Mouse (Mus musculus): ENCODE results near the gene Ryr2.

Ryr2 gene

DNA sequence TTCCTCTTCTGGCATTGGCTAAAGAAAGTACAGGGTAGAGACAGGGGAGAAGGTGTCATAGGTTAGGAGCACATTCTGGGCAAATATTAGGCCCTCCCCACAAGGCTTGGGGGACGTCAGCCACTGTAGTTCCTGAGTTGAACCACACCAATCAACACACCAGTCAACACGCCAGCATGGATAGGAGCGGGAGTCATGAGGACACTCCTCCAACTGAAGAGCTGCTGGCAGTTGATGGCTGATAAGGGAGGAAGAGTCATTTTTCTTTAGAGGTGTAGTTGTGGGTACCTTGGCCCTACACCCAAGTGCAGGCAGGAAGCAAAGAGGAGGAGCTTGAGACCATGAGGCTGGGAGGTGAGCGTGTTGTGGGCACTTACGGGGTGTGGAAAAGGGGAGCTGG is 13.6 kb downstream of the Ryr2 start:
- no peak for DNase-seq

DNA sequence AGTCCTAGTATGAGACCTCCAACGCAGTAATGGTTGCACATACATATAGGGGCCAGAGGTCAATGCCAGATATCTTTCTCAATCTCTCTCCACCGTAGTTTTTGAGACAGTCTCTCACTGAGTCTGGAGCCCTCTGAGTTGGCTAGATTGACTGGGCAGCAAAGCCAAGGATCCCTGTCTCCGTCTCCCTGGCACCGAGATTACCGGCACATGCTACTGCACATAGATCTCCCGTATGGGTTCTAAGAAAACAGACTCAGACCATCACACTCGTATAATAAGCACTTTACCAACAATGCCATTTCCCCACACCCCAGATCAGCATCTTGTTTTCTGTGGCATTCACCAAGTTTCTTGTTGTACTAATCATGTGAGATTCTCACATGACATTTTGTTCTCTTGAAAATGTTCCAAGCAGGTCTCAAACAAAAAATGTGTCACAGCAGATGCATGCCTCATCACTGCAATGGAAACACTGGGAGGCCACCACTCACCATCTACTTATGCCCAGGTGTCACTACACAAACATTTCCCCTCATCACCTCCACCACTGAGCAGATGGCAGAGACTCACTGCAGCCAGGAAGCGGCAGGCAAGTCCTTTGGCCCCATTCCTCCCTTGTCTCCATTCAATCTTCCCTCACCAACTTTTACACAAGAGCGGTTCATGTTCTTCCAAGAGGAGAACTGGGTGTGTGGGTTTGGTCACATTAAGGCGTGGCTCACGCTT is 14.2 kb downstream of the Ryr2 start:
- no peak for DNase-seq

DNA sequence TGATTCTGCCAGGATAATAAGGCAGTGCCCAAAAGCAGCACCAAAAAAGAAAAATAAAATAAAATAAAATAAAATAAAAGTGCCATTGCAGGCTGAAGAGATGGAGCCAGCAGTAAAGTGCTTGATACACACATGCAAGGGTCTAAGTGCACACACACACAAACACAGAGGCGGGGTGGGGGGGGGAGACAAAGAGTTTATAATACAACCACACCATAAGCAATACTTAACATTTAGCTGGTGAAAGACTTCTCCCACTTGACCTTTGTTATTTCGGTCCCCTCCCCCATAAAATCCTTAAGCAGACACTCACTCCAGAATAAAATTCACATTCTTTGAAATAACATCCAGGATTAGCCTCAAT is 22.7 kb downstream of the Ryr2 start:
- no peak for DNase-seq

DNA sequence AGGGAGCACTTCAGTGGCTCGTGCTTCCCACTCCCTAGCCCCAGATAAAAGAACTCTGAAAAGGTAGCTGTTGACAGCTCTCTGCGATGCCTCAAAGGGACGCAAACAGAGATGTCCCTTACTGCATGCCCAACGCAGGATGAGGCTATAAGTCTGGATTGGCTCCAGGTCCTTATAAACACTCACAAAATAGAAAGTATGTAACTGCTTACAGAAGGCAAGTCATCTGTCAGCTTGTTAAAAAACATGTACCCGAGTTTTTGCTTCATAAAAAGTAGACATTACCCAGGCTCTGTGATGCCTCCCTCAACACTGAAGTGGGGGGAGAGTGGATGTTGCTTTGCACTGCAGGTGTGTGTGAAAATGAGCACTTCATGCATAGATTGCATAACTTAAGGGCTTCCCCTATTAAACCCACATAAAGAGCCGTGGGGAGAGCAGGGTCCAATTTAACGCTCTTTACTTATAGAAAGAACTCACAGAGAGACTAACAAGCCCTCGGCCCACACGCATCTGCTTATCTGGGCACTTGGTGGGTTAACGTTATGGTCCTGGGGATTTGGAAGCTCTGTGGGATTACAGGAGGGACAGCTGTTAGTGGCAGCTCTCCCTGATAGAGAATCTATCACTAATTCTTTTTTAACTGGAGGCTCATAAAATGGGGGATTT is 23.2 kb downstream of the Ryr2 start:
- no peak for DNase-seq

DNA sequence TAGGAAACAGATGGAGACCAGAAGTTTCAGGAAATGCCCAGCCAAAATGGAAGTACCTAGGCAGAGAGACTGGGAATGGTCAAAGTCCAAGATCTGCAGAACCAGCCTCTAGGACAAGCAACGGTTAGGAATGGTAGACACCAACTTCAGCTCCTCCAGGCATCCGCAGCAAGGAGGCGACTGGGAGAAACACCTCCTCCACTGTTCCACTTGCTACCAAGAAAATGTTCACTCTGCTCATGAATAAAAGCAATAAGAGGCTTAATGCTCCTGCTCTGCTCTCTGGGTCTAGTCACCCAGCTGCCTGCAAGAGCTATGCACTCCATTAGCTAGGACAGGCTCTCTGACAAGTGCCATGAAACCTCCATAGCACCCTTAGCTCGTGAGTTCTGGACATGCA is 26.2 kb downstream of the Ryr2 start:
- DNase-seq, result no peak

DNA sequence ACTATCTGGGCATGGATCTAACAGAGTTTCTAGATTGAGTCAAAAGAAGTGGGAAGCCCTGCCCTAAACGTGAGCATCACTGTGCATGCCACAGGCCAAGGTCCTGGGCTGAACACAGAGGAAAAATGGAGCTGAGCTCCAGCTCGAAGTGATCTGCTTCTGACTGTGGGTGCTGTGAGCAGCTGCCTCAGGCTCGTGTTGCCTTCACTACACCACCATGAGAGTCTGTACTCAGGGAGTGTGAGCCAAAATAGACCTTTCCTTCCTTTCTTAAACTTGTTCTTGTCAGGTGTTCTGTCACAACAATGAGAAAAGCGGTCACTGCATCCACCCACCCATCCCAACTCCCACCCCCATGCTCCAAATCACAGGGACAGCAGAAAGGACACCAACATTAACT is 27.2 kb downstream of the Ryr2 start:
- DNase-seq, result no peak

DNA sequence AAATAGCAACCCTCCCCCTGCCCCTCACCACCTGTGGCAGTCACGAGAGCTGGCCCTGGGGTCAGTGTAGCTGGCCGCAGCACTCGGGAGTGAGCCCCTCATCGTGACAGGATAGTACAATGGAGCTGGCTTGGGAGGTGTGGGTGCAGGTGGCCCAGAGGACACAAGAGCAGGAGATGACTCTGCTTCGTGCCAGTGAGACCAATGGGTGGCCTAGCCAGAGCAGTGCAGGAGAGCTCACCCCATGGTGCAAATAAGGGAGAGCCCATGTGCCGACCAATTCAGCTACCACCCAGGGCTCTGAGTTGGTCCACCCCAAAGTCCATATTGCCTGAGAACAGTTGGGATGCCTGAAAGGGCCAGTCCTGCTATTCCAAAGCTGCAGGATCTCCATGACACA is 31.8 kb downstream of the Ryr2 start:
- no peak for DNase-seq

DNA sequence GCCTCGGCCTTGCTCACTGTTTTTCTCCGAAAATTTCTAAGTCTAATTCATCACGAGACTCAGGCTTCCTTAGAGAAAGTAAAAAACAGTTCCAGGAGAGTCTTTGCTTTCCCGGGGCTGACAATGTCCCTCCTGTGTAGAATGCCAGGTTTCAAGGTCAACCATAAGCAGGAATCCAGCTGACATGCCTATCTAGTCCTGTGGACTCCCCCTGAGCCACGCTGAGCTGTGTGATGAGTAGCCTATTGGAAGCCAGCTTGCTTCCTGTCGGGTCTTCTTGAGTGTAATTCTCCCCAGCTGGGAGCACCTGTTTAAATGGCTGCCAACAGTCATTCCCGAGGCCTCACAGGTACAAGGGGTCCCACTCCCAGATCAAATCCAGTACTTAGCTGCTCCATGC is 34.2 kb downstream of the Ryr2 start:
- no peak for DNase-seq

DNA sequence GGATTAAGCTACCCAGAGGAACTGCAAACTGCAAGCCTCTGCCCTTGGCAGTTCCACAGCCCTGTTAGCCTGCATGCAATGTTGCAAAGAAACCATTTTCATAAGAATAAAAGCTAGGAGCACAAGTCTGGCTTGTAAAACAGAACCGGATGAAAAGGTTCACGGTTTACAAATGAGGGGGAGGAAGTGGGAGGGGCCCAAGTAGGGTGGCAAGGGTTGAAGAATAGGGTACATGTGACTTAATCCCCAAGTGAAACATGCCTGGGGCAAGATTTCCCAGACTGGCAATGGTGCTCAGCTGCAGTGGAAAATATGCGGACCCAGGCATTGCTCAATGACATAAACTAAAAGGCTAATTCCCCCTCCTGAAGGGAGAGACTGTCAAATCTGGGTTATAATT is 34.6 kb downstream of the Ryr2 start:
- DNase-seq, result peak; percentile 28

DNA sequence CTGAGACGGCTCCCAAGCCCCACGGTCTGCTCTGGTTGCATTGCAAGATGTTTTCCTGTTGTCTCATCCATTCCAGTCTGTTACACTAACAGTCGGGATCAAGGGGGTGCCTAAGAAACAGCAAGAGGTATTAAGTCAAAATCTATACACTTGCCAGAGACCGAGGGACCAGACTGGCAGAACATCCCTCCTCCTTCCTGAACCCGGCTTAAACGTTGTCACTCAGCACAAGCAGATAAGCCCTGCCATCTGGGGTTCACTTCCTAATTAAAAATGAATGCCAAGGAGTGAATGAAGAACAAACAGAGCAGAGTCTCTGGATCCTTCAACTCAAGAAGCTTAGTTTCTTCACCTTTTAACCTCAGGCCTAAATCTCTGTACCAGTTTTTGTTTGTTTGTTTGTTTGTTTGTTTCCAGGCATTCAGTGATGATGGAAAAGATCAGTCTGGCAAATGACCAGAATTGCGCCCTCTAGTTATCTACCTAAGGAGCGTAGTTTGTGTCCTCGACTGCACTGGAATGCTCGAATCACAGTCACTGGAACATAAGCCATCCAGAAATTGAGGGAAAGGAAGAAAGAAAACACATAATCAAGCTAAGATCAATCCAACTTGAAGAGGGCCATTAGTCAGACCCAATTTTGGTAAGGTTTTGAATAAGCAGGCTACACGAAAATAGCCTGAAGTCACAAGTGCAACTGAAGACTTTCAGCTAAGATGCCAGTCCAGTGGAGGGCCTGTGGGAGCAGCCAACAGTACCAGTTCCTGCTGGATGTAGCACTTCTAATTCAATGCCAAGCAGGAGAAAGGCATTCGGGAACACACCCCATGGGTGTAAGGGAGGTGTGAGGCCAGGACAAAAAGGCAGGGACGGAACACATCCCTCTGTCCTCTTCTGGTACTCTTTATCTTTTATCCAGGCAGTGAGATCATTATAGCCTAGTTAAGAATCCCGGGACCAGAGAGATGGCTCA is 36.3 kb downstream of the Ryr2 start:
- DNase-seq, result no peak

DNA sequence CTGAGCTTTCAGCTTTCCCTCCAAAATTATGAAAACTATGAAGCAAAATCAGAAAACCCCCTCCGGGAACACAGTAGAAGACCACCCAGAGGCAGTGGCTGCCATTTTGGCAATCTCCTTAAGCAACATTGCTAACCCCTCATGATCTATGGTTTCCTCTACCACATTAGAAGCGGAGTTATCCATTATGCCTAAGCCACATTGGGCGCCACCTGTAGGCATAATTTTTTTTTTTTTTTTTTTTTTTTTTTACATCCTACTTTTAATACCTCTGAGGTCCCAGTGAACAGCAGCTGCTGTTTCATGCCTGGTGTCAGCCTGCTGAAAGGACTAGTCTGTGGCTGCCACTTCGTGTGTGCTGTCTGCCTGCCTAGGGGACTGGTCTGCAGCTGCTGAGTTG is 42.2 kb downstream of the Ryr2 start:
- no peak for DNase-seq

DNA sequence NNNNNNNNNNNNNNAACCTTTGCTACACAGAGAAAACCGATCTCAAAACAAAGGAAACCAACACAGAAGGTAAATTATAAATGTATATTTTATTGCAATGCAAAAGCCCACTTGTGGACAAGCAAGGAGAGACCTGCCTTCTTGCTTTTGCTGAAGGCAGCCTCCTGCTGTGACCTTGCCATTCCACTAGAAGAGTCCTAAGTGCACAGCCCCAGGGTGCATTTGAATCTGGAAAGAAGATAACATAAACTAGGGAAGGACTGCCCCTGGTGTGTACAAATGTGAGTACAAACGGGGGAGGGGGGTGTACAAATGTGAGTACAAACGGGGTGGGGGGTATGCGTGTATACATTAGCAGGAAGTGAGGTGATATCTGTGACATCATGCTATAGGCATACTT is 43.2 kb downstream of the Ryr2 start:
- no peak for DNase-seq

DNA sequence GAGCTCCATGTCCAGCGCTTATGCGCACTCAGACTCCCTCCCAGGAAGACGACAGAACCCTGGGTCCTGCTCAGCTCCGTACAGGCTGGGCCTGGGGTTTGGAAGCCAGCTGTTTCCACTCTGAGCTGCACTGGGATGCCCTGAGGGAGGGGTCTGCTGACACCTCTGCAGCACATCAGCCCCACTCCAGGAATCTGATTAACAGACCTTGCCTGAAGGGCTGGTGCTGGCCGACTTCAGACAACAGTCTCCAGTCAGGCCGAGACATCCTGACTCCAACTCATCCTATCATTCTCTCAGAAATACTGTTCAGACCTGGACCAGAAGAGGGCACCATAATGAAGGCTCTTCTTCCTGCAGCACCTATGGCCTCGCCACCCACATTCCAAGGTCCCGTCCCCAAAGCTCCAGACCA is 49.4 kb downstream of the Ryr2 start:
- no peak for DNase-seq

DNA sequence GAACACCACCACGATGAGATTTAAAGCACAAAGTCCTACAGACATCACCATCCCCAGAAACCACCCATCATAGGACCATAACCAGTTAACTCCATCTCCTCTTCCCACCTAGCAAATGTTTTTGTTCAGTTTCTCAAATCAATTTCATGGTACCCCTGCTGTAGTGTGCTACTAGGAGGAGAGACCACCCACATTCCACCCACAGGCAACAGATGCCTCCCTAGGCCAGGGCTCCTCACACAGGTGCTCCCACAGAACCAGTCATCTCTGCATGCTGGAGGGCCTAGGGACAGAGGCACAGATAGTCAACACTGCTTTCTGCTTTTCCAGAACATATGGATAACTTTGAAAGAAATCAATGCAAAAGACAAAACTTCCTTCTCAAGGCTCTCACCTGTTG is 50.8 kb downstream of the Ryr2 start:
- no peak for DNase-seq

DNA sequence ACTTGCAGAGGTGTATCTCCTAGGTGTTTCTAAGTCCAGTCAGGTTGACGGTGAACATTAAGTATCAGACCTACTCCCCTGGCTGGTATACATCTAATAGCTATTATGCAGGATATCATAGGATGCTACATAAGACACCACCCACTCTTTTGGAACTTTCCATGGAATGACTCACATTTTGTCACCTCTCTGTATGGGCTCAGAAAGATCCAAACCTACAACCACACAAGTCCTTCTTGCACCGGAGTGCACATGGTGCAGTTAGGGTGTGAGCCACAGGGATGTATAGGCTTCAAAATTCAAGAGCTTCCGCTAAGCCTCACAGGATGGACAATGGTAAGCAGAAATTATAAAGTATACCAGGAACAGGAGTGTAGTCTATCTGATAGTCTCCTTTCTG is 52.8 kb downstream of the Ryr2 start:
- DNase-seq, result no peak

DNA sequence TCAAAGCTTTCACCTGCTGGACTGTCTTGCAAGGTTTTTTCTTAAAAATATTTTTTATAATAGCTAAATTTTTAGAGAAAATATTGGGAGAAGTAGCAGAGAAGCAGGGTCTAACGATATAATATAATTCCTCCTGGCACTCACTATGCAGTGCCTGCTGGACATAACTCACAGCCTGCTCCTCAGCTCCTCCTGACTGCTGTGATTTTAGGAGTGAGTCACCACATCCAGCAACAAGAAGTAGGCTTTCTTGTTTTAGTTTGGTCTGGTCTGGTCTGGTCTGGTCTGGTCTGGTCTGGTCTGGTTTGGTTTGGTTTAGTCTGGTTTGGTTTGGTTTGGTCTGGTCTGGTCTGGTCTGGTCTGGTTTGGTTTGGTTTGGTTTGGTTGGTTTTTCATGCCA is 55.9 kb downstream of the Ryr2 start:
- no peak for DNase-seq

DNA sequence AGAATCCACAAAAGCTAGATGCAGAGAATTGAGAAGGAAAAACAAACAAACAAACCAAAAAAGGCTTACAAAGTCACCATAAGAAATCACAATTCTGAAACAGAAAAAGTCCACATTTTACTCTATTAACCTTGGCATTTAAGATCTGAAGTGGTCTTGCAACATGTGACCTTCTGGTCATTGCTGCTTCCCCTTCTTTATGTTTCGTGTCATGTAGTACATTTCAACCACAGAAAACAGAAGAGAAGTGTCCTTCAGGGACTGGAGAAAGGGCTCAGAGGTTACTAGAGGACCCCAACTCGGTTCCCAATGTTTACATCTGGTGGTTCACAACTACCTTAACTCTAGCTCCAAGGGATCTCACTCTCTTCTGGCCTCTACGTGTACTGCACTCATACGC is 59.7 kb downstream of the Ryr2 start:
- no peak for DNase-seq

DNA sequence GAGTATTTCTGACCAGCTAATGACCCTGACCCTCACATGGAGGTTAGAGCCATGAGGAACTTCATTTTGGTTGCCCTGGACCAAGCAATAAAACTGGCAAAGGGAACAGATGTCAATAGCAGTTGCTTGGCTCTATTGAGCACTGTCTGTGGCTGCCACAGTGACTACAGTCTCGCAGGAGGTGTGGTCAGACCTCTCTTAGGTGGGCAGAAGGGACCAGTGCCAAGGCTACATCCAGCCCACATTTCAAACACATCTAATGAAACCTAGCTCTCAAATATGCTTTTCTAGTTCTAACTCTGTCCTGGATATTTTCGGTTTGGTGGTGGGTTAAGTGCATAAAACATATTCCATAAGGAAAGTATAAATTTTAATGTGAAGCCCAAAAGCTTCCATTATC is 62.0 kb downstream of the Ryr2 start:
- DNase-seq, result no peak

DNA sequence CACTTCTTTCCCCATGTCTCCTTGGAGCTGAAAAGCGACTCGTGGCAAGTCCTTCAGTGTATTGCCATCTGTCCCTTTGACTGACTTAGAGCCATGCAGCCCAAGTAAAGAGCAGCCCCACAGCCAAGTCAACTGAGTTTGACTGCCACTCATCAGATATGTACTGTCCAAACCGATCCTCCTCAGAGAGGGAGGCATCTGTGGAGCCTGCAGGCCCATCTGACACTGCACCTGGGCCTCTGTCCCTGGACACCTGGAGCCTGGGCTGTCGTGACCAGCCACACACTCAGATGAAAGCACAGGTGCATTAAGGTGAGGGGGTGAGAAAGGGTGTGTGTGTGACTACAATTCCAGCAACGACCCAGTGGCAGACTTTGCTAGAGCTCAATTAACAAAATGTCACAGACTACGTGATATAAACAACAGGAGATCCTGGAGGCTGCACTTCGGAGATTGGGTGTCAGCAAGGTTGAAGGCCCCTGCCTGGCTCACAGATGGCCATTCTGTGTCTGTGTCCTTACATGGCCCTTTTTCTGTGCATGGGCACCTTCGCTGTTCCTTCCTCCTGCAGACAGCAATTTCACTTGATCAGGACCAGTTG is 63.8 kb downstream of the Ryr2 start:
- no peak for DNase-seq

DNA sequence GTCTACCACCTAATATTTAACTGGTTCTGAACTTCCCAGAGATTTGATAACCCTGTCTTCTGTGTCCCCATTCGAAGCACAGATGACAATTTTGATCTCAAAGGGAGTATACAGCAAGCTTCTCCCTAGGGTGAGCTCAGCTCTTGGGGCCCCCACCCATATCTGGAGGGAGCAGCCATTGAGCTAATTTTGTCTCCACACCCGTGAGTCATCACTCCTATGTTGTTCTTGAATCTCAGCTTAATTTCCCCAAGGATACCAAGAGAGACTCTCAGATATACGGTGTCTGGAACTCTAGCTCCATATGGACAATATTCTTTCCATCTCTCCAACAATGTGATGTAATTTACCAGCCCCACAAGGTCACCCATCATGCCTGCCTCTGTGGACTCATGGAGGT is 66.8 kb downstream of the Ryr2 start:
- DNase-seq, result no peak

DNA sequence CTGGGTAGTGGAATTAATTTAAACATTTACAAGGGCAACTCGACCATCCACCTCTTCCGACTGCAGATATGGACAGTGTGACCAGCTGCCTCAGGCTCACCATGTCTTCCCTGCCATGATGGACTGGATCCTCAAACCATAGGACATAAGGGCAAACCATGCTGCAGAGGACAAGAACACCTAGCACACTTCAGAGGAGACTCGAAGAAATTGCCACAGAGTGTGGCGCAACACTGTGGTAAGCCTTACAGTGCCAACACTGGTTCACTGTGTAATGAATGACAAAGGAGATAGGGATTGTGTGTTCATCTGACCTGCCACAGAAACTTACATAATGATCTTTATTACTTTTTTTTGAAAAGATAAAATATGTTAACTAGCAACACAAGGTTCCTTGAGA is 68.1 kb downstream of the Ryr2 start:
- no peak for DNase-seq

DNA sequence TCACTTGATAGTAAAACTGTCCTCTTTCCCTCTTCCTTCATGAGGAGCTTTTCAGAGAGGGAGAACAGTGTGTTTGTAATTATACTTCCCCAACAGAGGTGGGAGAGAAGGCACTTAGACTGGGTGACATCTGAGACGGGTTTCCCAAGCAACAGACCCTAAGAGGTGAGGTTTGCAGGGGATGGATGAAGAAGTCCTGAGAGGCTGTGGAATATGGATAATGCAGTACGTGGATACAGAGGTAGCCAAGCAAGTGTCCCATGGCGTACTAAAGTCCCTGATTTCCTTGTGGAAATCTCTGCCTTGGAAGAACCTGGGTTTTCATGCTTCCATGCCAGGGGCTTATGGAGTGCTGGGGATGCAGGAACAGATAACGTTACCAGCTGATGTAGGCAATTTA is 69.5 kb downstream of the Ryr2 start:
- DNase-seq, result no peak

DNA sequence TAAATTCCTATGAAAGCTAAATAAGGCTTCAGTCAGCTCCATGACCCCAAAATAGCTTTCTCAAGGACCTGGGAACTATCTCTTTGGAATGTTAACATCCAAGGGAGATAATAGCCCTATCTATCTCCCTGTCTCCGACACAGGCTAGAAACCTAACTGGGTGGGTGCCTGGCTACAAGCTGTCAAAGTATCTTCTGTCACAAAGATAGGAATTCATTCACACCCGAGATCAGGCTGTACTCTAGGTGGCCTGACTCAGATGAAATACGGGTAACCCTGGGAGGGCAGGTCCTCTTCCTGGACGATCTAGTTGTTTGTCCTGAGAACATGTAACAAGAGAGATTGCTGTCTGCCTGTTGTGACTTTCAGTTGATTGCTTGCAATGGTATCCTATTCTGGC is 69.9 kb downstream of the Ryr2 start:
- no peak for DNase-seq

DNA sequence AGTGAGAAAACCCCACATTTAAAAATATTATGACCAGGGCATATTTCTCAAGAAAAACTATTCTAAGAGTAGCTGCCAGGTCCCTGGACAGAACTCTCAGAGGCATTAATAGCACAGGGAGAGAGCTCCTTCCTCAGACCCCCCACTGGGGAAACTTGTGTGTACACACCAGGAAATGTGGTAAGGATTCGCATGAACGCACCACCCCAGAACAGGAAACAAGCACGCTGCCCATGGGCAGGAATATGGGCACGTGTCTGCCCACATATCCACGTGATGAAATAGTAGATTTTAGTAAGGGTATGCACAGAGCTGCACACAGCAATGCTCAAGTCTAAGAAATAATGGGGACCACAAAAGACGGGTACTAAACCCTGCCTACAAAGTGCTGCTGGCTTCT is 72.8 kb downstream of the Ryr2 start:
- DNase-seq, result no peak

All from thymus, postnatal 4 days (tissue).